Mouse (Mus musculus) sigmoid colon, adult 10 weeks (tissue): Measurements from ENCODE around the gene Olfr285. TPM values are rescaled to one million over a fixed set of nuclear protein-coding genes. Genes with fewer than 3 reads are reported as not detected.

ENCODE experiments used
- polyA plus RNA-seq: library from polyadenylated mRNA; stranded (reverse); fragments of 350-450 nt; fragmentation: Illumina TruSeq; extraction: RNeasy Lipid Tissue Mini Kit (QIAGEN cat#74804); gene quantifications from one replicate; pipeline ENCODE4 v1.2.3, GENCODE M21; 2014; ENCODE audit warnings: low read depth, low replicate concordance

The Olfr285 gene
- not detected for polyA plus RNA-seq

GRCm38 (mm10) chr15:98317177-98317724, at the start of gene Olfr285:
Gene Olfr285 (minus strand): TSS chr15:98317353.

GRCm38 (mm10) chr15:98340887-98341286, 23.7 kb upstream of the Olfr285 start, which contains the start of gene Olfr284:
Gene Olfr284 (minus strand): TSS chr15:98340987.

GRCm38 (mm10) chr15:98295628-98296551, 21.3 kb downstream of the Olfr285 start, which contains the start of gene Zfp641:
Gene Zfp641 (minus strand): TSS chr15:98296161.

Other genes with a start within 250 kb of the Olfr285 start
- gene Pfkm, start 224.8 kb downstream of the Olfr285 start, polyA plus RNA-seq = 2.1 TPM
- 38.8 TPM for gene Senp1, start 223.6 kb downstream of the Olfr285 start, polyA plus RNA-seq
- 33.2 TPM for gene Asb8, start 151.7 kb downstream of the Olfr285 start, polyA plus RNA-seq
- gene Ccdc184, start 150.2 kb downstream of the Olfr285 start, polyA plus RNA-seq = not detected
- not detected for gene Olfr288, start 121.8 kb downstream of the Olfr285 start, polyA plus RNA-seq
- gene Gm44579, start 96.4 kb downstream of the Olfr285 start, polyA plus RNA-seq = not detected
- gene Olfr287, start 96.3 kb downstream of the Olfr285 start, polyA plus RNA-seq = not detected
- not detected for gene Olfr286, start 82.9 kb downstream of the Olfr285 start, polyA plus RNA-seq
- not detected for gene H1fnt, start 60.1 kb downstream of the Olfr285 start, polyA plus RNA-seq
- 0.98 TPM for gene Zfp641, start 21.2 kb downstream of the Olfr285 start, polyA plus RNA-seq
- not detected for gene Olfr284, start 23.6 kb upstream of the Olfr285 start, polyA plus RNA-seq
- gene Olfr283, start 63.6 kb upstream of the Olfr285 start, polyA plus RNA-seq = not detected
- not detected for gene Olfr282, start 113.9 kb upstream of the Olfr285 start, polyA plus RNA-seq
- not detected for gene Olfr281, start 135.2 kb upstream of the Olfr285 start, polyA plus RNA-seq
- gene OR5BS1P, start 152.5 kb upstream of the Olfr285 start, polyA plus RNA-seq = not detected
- gene Lalba, start 165.4 kb upstream of the Olfr285 start, polyA plus RNA-seq = not detected
- gene Olfr279, start 175.0 kb upstream of the Olfr285 start, polyA plus RNA-seq = not detected
- gene Kansl2, start 216.9 kb upstream of the Olfr285 start, polyA plus RNA-seq = 36.2 TPM